Mouse (Mus musculus) layer of hippocampus, postnatal 36 days (tissue): ENCODE data around the gene Zfp689. TPM values are rescaled to one million over a fixed set of nuclear protein-coding genes. Genes with fewer than 3 reads are reported as not detected.
"Not testable (repeated sequence)": the region's sequence is repeated elsewhere in the genome, so short reads cannot be mapped to it uniquely, and the experiment has no call there.

Source experiments
- DNase-seq, 2 experiments: peaks; one replicate each; pipeline ENCODE4 v3.0.0; 2022
- total RNA-seq, 2 experiments: library from RNA; stranded (reverse); gene quantifications; 2 replicates each; pipeline ENCODE4 v1.2.3; 2021

Gene Zfp689
- total RNA-seq, 2 experiments from 2014 or later: 6.9 to 7.1 TPM

- no peak for DNase-seq
These were observed 21.2 kb upstream of the Zfp689 start for GRCm38 (mm10) chr7:127470011-127470715.

GRCm38 (mm10) chr7:127466606-127467005 lies 17.6 kb upstream of the Zfp689 start:
- no peak for DNase-seq

- DNase-seq: not testable (repeated sequence)
These were observed 16.7 kb upstream of the Zfp689 start for GRCm38 (mm10) chr7:127465670-127466069.

- no peak for DNase-seq
These were observed 16.2 kb upstream of the Zfp689 start for GRCm38 (mm10) chr7:127465191-127465590.

- not testable (repeated sequence) for DNase-seq
These were observed 10.4 kb upstream of the Zfp689 start, which contains the start of gene Prr14 for GRCm38 (mm10) chr7:127459311-127459710. TSS of gene Prr14 (plus strand) at chr7:127459611.

GRCm38 (mm10) chr7:127458371-127459122 lies 9.6 kb upstream of the Zfp689 start:
- not testable (repeated sequence) for DNase-seq

- DNase-seq: no peak
These were observed 5.9 kb upstream of the Zfp689 start for GRCm38 (mm10) chr7:127454905-127455304.

- no peak for DNase-seq
These were observed 4.1 kb upstream of the Zfp689 start for GRCm38 (mm10) chr7:127453056-127453455.

- no peak for DNase-seq
These were observed 1.0 kb upstream of the Zfp689 start for GRCm38 (mm10) chr7:127449966-127450365.

- DNase-seq: no peak
These were observed 5.0 kb downstream of the Zfp689 start for GRCm38 (mm10) chr7:127443976-127444375.

- DNase-seq: no peak
These were observed 11.2 kb downstream of the Zfp689 start for GRCm38 (mm10) chr7:127437724-127438123.

GRCm38 (mm10) chr7:127435206-127435605 lies 13.8 kb downstream of the Zfp689 start:
- no peak for DNase-seq

- no peak for DNase-seq
These were observed 22.6 kb downstream of the Zfp689 start for GRCm38 (mm10) chr7:127426354-127426753.

GRCm38 (mm10) chr7:127425911-127426310 lies 23.0 kb downstream of the Zfp689 start:
- no peak for DNase-seq

GRCm38 (mm10) chr7:127425291-127425690 lies 23.7 kb downstream of the Zfp689 start:
- no peak for DNase-seq

- peak; percentile 24 to 37 for DNase-seq
These were observed 26.7 kb downstream of the Zfp689 start for GRCm38 (mm10) chr7:127422247-127422646.

GRCm38 (mm10) chr7:127421388-127422191 lies 27.4 kb downstream of the Zfp689 start, which contains the start of gene Zfp688:
TSS of gene Zfp688 (minus strand) at chr7:127422068.
- peak; percentile 93 for DNase-seq

GRCm38 (mm10) chr7:127411418-127411817 lies 37.5 kb downstream of the Zfp689 start:
- no peak for DNase-seq

- peak; percentile 70 to 77 for DNase-seq
These were observed 42.7 kb downstream of the Zfp689 start, which contains the start of gene Zfp764 for GRCm38 (mm10) chr7:127406002-127406987. TSS of gene Zfp764 (minus strand) at chr7:127406822.

GRCm38 (mm10) chr7:127404101-127404500 lies 44.9 kb downstream of the Zfp689 start:
- not testable (repeated sequence) for DNase-seq

- DNase-seq: no peak
These were observed 46.0 kb downstream of the Zfp689 start for GRCm38 (mm10) chr7:127402980-127403379.
